Mouse (Mus musculus) retina, postnatal 7 days (tissue): ENCODE measurements around the gene Cdon.

ENCODE experiments used
- DNase-seq: peaks from one replicate; pipeline ENCODE4 v3.0.0-alpha.2; 2012; ENCODE audit warnings: low read depth, low spot score

Cdon gene

GRCm38 (mm10) chr9:35541024-35541423, 120.1 kb downstream of the Cdon start:
- DNase-seq, result no peak

- peak; percentile 73 for DNase-seq
Measured at GRCm38 (mm10) chr9:35541488-35541887, 120.6 kb downstream of the Cdon start.

DNA sequence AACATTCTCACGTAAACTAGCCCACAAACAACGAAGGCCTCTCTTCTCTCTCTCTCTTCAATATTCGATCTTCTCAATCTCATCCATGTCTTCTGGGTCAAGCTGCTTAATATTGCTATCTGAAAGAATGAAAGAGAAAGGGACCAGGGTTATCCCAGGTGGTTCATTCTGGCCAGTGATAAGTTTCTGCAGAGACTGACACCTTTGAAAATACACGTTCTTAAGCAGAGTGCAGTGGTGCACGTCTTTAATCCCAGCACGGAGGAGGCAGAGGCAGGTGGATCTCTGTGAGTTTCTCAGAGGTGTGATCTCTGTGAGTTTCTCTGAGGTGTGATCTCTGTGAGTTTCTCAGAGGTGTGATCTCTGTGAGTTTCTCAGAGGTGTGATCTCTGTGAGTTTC, 121.0 kb downstream of the Cdon start:
- DNase-seq, result no peak

GRCm38 (mm10) chr9:35543099-35543860, 122.4 kb downstream of the Cdon start:
- DNase-seq, result no peak

DNA sequence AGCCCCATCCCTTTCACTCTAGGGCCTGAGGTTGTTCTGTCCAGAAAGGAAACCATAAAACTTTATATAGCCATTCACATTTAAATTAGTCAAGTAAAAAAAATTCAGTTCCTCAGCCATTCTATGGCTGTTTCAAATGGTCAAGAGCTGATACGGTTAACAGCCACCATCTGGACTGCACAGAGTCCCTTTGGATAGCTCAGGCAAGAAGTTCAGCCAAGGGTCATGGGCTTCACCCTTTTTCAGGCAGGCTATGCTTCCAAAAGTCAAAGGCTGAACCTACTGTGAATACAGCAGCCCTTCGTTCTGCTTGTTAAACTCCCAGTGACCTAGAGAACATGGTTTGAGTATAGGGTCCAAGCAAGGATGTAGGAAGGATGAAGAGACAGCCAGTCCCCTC, 123.7 kb downstream of the Cdon start:
- no peak for DNase-seq

GRCm38 (mm10) chr9:35545704-35546103, 124.8 kb downstream of the Cdon start:
- DNase-seq, result no peak

DNA sequence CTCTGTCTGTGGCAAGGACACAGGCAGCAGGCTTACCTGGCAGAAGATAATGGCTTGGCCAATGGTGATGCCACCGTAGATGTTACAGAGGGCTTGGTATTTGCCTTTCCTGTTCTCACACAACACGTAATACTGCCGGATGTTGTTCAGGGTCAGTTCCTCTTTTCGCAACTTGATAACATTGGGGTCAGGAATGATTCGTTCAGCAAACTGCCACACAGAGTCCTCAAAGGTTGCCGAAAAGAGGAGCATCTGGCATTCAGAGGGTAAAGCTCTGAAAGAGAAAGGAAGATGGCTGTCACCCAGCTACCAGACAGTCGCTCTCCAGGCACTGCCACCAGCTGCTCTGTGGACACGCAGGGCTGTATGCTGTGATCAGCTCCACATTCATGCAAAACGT, 125.8 kb downstream of the Cdon start:
- no peak for DNase-seq

GRCm38 (mm10) chr9:35548455-35548854, 127.5 kb downstream of the Cdon start:
- no peak for DNase-seq

GRCm38 (mm10) chr9:35556494-35557102, 135.7 kb downstream of the Cdon start:
- no peak for DNase-seq
